Mouse (Mus musculus) E14TG2a.4 (cell line): Measurements from ENCODE around the gene Rgma.

ENCODE experiments used
- CTCF ChIP-seq: conservative IDR thresholded peaks from 2 replicates; pipeline ENCODE4 v1.5.1; 2014; ENCODE audit warnings: low read length
- NANOG ChIP-seq: IDR thresholded peaks from 2 replicates; pipeline ENCODE4 v1.6.1; 2014; ENCODE audit warnings: borderline replicate concordance, low read length, mixed read lengths

GRCm38 (mm10) chr7:73411523-73411922 lies 36.2 kb downstream of the Rgma start:
- no peak for TF ChIP-seq CTCF
- no peak for TF ChIP-seq NANOG
